Mouse (Mus musculus): ENCODE data around the gene Slc25a51.

Gene Slc25a51

DNA sequence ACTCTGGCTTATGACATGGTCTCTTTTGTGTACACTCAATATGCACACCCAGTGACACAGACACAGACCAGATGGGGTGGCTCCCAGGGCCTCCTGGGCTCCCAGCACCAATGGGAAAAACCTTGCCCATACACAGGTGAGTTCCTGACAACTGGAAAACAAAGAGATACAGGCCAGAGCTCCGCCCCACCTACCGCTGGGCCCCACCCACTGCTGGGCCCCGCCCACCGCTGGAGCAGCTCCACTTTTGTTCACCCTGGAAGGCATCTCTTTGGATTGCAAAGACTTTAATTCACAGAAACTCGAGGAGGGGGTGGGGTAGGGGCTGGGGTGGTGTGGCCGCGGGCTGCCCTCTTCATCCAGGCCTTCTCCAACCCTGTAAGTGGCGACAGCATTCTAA is 14.8 kb upstream of the Slc25a51 start:
- no peak for DNase-seq (ENCODE audit: low read depth, low spot score)

DNA sequence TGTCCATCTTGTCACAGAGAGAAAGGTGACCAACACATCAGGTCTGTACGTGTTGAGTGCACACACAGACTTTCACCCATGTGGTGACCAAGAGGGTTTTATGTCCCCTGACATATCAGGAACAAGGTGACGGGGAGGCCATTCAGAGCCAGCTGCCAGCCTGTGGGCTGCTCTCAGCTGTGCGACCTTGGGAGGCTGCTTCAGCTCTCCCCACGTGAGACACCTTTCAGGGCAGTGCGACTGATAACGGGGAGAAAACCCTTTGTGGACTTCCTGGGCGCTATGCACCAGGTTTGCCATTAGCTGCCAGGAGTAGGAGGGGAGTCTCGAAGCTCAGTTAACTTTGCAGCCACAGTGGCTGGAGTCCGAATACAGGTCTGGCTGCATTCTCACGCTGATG is 14.1 kb upstream of the Slc25a51 start:
- no peak for DNase-seq (ENCODE audit: low read depth, low spot score)

DNA sequence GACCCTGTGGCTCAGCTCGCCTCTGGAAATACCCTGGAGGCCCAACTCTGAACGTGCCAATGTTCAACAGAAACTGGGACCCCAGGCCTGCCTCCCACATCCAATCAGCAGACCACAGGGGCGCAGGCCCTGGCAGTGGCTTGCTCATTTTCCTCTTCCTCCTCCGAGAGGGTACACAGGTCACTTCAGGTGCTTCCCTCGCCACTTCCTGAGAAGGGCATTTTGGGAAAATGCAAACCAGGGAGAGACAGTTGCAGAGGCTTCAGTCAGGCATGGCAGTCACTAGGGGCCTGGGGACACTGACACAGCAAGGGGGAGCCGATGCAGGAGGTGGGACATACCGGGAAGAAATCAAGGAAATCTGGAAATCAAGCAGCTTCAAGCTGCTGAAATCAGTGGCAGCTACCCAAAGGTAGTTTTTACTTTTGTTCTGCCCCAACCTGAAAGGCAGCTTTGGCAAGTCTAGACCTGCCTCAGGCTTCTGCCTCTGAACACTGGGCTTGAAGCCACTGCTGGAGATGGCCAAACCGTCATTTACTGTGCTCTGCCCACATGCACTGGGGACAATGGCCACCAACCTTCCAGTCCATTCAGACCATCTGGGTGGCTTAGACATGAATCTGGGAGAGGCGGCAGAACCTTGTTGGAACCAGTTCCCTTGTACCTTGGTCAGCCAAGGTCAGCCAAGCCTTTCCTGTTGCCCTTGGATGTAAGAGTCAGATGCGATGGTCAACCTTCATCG is 13.1 kb upstream of the Slc25a51 start:
- no peak for DNase-seq (ENCODE audit: low read depth, low spot score)

DNA sequence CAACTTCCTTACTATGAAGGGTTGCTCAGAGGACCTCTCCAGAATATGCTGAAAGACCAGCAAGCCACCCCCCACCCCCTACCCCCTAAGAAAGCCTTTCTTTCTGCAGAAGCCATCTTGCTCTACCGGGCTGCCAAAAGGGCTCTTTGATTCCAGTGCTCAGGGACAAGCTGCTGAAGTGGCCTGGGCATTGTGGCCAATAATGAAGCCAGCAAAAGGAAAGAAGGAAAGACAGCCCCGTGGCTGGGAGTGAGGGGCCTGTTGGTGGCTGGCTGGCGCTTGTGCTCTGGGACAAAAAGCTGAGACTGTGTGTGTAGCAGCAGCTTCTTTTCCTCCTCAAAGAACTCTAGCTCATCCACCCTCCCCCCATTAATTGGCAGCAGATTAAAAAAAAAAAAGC is 12.2 kb upstream of the Slc25a51 start:
- no peak for DNase-seq (ENCODE audit: low read depth, low spot score)

DNA sequence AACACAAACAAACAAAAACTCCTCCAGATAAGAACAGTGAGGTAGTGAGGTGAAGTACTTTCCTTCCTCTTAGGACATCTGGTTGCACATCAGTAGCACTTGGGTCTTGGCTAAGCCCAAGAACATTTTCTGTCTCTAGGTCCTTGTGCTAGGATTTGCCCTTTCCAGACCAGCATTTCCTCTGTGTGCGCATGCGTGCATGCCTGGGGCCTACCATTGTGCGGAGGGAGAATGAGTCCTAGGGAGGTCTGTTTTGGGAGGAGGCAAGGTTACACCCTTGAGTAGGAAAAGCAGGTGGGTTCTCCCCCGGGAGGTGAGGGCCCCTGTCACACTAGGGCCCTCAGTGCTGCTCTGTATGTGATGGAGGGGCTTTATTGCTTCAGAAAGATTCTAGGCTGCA is 10.5 kb upstream of the Slc25a51 start:
- no peak for DNase-seq (ENCODE audit: low read depth, low spot score)

DNA sequence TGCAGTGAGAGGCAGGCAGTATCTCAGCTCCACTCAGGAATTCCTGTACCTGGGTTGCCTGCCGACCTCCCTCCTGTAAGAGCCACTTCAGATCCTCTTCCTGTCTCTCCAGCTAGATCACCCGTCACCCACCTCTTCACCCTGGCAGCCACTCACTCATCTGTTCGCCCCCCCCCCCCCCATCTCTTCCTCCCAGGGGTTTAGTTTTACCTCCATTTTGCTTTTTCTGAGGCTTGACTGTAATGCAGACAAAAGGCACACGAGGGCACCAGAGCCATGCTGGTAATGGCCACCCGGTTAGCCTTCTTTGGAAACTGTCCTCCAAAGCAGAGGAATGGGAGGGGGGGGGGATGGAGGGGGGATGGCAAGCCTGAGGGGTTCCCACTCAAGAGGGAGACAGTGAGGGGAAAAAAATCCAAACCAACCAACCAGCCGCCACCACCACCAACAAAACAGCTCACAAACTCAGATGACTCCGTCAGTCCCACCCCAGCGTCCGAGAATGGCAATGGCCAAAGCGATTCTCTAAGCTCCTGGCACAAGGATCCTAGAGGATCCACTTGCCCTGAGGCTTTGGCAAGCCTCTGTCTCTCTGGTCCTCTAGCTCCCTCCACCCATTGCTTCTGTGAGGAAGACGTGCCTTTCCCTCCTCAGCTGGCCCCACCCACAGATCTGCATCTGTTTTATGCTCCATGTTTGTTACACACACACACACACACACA is 9.8 kb upstream of the Slc25a51 start:
- DNase-seq (ENCODE audit: low read depth, low spot score): peak; percentile 66

DNA sequence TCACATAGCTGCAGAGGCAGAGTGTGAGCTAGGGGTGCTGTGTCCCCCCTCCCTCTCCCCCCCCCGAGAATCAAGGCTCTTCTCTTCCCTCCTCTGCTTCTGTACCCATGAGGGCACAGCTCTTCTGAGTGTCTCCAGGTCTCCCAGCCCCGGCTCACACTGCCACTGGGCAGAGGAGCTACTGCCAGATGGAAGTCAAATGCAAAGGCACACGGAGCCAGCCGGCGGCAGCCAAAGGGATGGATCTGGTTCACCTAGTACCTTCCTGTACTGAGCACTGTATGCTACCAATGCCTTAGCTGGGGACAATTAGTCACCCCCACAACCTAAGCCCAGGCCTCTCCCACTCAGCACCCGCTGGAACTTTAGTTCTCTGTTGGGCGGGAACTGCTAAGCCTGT is 7.7 kb upstream of the Slc25a51 start:
- DNase-seq (ENCODE audit: low read depth, low spot score): no peak

DNA sequence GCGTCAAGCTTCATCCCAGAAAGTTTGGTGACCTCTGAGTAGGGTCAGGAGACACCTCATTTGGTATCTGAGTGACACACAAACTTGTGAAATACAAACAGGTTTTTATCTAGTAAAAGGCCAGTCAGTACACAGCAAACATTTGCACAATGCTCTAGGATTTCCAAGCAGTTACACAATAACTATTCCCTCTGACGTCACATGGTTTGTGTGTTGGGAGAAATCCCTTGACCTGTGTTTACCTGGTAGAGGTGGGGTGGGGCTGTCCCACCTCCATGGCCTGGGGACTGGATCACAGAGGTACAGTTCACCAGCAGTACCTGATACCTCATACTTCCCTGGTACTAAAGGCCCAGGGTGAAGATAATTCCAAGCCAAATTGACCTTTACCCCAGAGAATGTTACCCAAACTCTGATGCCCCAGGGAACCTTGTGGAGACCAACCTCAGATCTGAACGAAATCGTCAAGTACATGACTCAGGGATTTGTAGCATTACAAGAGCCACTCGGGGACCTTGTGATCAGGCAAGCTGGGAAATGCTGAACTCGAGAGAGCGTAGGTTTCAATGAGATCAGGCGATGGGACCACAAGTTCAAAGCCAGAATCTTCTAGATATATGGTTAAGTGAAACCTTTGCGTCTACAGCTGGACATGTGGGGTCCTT is 5.2 kb upstream of the Slc25a51 start:
- no peak for DNase-seq (ENCODE audit: low read depth, low spot score)

DNA sequence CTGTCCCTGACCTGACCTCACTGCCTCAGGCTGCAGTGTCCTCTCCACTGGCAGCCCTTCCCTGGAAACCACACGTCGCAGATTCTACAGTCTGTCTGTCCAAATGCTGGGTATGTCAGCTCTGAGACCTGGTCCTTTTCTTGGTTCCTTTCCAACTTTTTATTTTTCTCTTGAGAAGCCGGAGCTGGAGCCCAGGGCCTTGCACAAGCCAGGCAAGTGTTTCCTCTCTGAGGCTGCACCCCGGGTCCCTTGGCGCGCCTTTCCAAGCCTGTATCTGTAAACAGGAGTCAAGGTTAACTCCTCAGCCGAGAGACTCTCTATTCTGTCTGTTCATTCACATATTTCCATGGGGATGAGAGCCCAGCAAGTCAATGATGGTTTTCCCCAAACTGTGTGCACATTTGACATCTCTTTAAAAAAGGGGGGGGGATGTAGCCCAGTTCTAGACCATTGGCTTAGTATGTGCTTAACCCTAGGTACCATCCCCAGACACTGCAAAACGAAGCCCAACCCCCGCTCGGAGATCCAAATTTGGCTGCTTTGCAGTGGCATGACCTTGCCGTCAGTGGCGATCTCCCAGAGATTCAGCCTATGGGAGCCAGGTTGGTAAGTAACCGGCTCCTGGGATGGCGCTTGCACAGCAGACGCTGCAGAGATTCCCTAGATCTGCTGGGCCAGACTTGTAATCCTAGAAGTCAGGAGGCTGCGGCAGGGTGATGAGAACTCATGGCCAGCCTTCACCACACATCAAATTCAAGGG is 4.0 kb upstream of the Slc25a51 start:
- DNase-seq (ENCODE audit: low read depth, low spot score): no peak

DNA sequence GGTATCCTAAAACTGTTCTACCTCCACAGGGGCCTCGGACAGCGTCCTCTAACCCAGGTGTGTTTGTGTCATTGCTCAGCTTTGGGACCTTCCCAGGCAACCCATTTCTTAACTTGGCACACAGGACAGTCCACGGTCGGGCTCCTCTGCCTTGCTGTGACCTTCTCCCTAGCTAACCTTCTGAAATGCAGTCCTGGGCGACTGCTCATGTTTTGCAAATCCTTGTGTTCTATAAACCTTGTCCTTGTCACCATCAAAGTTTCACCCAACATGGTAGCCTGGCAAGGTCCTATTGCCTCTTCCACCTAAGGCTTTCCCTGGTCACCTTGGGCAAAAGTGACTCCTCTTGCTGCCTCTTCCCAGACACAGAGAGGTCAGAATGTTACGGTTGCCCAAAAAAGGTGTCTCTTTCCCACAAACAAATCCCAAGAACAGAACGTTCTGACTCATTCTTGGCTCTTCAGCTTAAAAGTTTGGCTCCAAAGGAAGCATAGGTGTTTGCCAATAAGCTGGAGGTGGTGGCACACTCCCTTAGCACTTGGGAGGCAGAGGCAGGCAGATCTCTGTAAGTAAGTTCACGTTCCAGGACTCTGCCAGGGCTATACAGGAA is 2.7 kb upstream of the Slc25a51 start:
- DNase-seq (ENCODE audit: low read depth, low spot score): no peak

DNA sequence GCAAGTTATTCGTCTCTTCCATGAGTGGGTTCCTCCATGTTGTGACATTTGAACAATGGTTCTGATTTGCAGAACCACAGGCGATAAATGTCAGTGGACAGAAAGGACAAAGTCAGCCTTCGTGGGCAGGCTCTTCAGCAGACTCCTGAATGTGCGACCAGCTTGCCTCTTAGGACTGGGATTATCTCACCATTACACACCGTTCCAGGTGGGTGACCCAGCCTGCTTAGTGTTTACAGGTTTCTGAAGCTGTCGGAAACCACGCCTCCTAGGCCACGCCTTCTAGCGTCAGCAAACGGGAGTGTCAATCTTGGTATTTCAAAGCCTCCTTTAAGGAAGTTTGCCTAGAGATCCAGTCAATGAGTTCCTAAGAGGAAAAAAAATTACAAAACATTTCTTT is 704 bp upstream of the Slc25a51 start:
- peak; percentile 88 for DNase-seq (ENCODE audit: low read depth, low spot score)

DNA sequence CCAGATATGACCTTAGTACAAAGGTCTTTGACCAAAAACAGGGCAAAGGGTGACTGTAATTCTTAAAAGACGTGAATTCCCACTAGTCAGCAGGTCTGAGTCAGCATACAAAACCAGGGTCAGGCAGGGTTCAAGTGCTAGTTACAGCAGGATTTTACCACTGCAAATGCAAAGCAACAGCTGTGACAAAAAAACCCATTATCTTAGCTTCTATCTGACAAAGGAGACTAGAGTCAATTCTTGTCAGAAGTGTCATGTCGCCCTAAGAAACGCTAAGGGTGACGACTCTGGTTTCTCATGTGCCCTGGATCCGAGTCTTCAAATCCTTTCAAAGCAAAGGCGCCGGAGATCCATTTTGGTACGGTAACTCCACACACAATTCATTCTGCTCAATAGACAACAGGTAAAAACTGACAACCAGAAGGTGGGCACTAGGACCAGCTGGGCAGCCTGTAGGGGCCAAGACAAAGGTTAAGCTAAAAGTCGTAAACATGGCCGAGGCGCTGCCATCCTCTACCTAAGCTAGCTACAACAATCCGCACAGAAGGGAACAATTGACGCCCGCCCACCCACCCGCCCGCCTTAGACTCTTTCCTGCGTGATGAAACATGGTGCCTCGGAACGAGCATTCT is 747 bp downstream of the Slc25a51 start:
- peak; percentile 58 for DNase-seq (ENCODE audit: low read depth, low spot score)

DNA sequence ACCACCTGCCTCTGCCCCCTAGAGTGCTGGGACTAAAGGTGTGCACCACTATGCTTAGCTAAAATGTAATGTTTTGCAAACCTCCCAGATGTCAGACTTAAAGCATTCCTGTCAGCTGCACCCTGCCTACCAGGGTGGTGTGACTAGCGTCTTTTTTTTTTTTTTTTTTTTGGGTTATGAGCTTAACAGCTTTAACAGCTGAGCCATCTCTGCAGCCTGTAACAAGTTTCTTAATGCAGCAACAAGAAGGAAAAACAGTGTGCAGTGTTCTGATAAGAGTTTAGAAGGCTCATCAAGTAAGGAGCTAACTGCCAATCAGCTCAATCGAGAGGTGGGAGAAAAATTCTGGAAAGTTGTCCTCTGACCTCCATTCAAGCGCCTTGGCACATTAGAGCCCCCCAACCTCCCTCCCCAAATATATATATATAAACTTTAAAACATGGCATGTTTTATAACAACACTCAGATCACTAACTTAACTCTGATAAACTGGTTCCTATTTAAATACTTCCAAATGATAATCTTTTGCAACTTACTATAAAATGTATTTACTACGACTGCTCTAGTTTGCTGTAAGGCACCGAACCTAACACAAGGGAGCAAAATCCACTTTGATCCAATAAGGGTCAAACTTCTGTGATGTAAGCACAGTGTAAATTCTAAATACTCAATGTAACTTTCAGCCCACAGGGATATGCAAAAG is 1.4 kb downstream of the Slc25a51 start:
- DNase-seq (ENCODE audit: low read depth, low spot score): no peak

DNA sequence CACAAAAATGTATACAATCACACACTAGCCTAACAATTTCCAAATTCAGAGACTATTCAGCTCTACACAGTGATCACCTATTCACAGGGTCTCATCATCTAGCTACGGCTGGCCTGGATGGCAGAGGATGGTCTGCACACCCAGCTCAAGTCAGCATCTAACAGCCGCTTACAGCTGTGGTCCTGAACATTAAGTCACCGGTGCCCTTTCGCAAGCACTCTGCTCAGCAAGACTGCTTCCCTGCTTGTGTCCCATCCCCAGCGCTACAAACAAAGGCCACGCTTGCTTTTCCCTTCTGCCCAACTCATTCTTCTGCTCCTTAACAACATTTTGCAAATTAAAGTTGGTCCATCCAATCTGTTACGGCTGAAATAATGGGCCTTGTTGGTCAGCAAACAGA is 2.2 kb downstream of the Slc25a51 start:
- no peak for DNase-seq (ENCODE audit: low read depth, low spot score)

DNA sequence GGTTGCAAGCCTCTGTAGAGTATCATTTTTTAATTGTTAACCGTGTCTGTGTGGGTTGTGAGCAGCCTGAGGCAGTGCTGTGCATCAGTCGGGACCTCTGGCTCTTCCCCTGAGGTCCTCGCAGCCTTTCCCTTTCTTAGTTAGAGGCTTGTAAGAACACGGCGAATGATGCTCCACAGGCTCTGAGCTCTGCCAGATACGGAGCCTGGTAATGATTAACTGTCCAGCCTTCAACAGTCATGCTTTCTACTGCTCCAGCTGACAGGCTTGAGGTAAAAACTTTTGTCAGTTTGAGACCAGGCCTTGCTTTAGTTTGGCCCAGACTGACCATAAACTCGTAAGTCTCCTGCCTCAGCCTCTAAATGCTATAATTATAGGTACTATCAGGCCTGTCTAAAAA is 3.3 kb downstream of the Slc25a51 start:
- no peak for DNase-seq (ENCODE audit: low read depth, low spot score)

DNA sequence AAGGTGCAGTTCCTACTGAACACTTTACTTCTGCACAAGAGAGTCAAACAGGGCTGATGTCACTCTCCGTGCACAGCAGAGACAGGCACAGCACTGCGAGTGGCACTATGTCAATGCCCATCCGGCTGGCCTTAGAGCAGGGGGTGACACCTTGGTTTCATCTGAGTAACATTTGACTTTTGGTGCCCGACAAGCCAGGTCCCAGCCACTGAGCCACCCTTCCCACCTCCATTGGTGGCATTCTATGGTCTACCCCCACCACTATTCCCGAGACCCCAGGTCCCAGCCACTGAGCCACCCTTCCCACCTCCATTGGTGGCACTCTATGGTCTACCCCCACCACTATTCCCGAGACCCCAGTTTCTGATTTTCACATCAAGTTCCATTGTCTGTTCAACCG is 4.5 kb downstream of the Slc25a51 start:
- DNase-seq (ENCODE audit: low read depth, low spot score): no peak

DNA sequence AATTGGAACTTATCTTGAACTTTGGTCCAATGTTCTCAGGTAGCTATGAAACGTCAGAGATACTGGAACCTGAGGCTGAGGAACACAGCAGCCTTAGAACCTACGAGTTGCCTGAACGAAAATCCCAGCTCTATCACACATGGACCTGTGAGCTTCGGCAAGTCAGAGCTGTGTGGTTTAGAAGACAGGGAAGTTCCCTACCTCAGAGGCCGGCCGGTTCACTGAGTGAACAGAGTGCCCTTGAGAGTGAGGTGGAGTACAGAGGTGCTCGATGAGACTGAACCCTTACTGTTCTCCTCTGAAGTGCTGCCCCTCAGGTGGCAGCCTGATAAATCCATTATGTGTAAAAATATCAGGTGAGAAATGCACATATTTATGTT is 5.1 kb downstream of the Slc25a51 start:
- DNase-seq (ENCODE audit: low read depth, low spot score): peak; percentile 42

DNA sequence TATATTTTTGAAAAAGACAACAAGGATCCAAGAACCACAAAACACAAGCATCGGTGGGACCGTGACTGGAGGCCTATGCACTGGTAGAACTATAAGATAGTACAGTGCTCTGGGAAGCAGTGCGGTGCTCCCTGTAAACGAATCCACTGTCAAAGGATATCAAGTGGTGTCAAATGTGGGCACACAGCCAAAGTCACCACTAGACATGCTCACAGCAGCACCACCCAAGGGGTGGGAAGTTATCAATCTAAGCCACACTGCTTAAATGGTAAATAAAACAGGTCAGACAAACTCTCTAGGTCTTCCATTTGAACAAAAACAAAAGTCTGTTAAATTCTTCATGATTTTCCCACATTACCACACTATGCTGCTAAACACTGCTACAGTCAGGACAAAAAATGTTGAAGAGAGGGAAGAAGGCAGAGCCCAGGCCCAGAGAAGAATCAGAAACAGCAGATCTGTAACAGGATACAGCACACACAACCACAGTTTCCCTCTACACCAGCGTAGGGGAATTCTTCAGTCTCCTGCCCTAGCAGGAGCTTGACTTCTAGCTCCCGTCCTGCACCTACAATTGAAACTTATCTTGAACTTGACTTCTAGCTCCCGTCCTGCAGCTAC is 5.6 kb downstream of the Slc25a51 start:
- DNase-seq (ENCODE audit: low read depth, low spot score): peak; percentile 39

DNA sequence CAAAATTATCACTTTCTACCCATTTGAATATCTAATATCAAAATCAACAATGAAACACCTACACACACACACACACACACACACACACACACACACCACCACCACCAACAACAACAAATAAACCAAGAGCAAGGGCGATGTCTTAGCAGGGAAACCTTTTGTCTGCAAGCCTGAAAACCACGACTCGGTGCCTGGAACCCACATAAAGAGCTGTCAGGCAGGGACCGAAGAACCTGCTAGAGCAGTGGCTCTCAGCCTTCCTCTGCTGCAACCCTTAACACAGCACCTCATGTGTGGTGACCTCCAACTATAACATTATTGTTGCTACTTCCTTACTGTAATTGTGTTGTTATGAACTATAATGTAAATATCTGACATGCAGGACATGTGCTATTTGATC is 6.3 kb downstream of the Slc25a51 start:
- DNase-seq (ENCODE audit: low read depth, low spot score): peak; percentile 58
